Mouse (Mus musculus): ENCODE results near the gene Bank1.

Bank1 gene

GRCm38 (mm10) chr3:136109411-136110139, 216.3 kb downstream of the Bank1 start:
- DNase-seq (ENCODE audit: inconsistent ontology term): peak; percentile 36

GRCm38 (mm10) chr3:136106452-136106851, 219.4 kb downstream of the Bank1 start:
- no peak for DNase-seq (ENCODE audit: inconsistent ontology term)

- DNase-seq (ENCODE audit: inconsistent ontology term): no peak
These were observed 222.5 kb downstream of the Bank1 start for GRCm38 (mm10) chr3:136103339-136103738.

GRCm38 (mm10) chr3:136100973-136101500, 224.8 kb downstream of the Bank1 start:
- no peak for DNase-seq (ENCODE audit: inconsistent ontology term)

GRCm38 (mm10) chr3:136100292-136100691, 225.6 kb downstream of the Bank1 start:
- no peak for DNase-seq (ENCODE audit: inconsistent ontology term)

GRCm38 (mm10) chr3:136086948-136087660, 238.8 kb downstream of the Bank1 start:
- DNase-seq (ENCODE audit: inconsistent ontology term): no peak

GRCm38 (mm10) chr3:136086431-136086830, 239.4 kb downstream of the Bank1 start:
- no peak for DNase-seq (ENCODE audit: inconsistent ontology term)

- no peak for DNase-seq (ENCODE audit: inconsistent ontology term)
These were observed 240.8 kb downstream of the Bank1 start for GRCm38 (mm10) chr3:136085077-136085476.

GRCm38 (mm10) chr3:136084066-136084465, 241.8 kb downstream of the Bank1 start:
- no peak for DNase-seq (ENCODE audit: inconsistent ontology term)

GRCm38 (mm10) chr3:136081264-136081663, 244.6 kb downstream of the Bank1 start:
- DNase-seq (ENCODE audit: inconsistent ontology term): no peak

- peak; percentile 9 for DNase-seq (ENCODE audit: inconsistent ontology term)
These were observed 247.3 kb downstream of the Bank1 start for GRCm38 (mm10) chr3:136078535-136078934.

GRCm38 (mm10) chr3:136070394-136070793, 255.5 kb downstream of the Bank1 start:
- no peak for DNase-seq (ENCODE audit: inconsistent ontology term)

GRCm38 (mm10) chr3:136061907-136062306, 264.0 kb downstream of the Bank1 start:
- no peak for DNase-seq (ENCODE audit: inconsistent ontology term)

GRCm38 (mm10) chr3:136050635-136051034, 275.2 kb downstream of the Bank1 start:
- no peak for DNase-seq (ENCODE audit: inconsistent ontology term)

GRCm38 (mm10) chr3:136050215-136050614, 275.7 kb downstream of the Bank1 start:
- DNase-seq (ENCODE audit: inconsistent ontology term): no peak

GRCm38 (mm10) chr3:136048026-136048425, 277.8 kb downstream of the Bank1 start:
- DNase-seq (ENCODE audit: inconsistent ontology term): no peak

GRCm38 (mm10) chr3:136045381-136045780, 280.5 kb downstream of the Bank1 start:
- DNase-seq (ENCODE audit: inconsistent ontology term): no peak

GRCm38 (mm10) chr3:136040041-136040440, 285.8 kb downstream of the Bank1 start:
- no peak for DNase-seq (ENCODE audit: inconsistent ontology term)

- no peak for DNase-seq (ENCODE audit: inconsistent ontology term)
These were observed 286.4 kb downstream of the Bank1 start for GRCm38 (mm10) chr3:136039446-136039845.

- no peak for DNase-seq (ENCODE audit: inconsistent ontology term)
These were observed 288.6 kb downstream of the Bank1 start for GRCm38 (mm10) chr3:136037254-136037653.

- DNase-seq (ENCODE audit: inconsistent ontology term): no peak
These were observed 290.1 kb downstream of the Bank1 start for GRCm38 (mm10) chr3:136035784-136036183.

- DNase-seq (ENCODE audit: inconsistent ontology term): no peak
These were observed 301.0 kb downstream of the Bank1 start for GRCm38 (mm10) chr3:136024876-136025275.

- no peak for DNase-seq (ENCODE audit: inconsistent ontology term)
These were observed 308.3 kb downstream of the Bank1 start for GRCm38 (mm10) chr3:136017517-136017916.

Data from Muller cell, postnatal 12 days (primary cell).